ENCODE assay signal across 27 mouse cellular contexts in the genomic region with DNA sequence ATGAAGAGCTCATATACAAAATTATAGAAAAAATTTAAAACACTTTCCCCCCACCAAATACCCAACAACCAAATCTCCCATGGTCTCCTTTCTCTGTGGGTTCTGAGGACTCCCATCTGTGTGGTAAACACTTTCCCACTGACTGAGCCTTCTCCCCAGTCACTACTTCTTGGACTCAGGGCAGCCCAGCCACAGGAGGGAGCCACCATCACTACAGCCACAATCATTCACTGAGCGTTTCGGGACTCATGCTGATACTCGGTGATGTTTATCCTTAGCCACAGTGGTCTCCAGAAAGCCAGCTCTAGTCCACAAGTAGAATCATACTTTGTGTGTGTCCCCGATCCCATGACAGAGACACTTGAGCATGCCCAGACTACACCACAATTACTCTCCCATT. TPM values are rescaled to one million over a fixed set of nuclear protein-coding genes. Genes with fewer than 3 reads are reported as not detected.
"Had no signal": no experiment of that assay in that cellular context is flagged by ENCODE, and none has a peak within 500 bp of the region (broad histone marks: within the 10 kb centered on the region; RNA-seq: fewer than 3 reads in every experiment).

No protein-coding gene starts in this region.

- H3K4me3 ChIP-seq: midbrain, embryonic 10.5 days; midbrain, embryonic 12.5 days; myocyte; neural tube, embryonic 13.5 days; neural tube, embryonic 15.5 days had no signal

- H3K27ac ChIP-seq: midbrain, embryonic 10.5 days; midbrain, embryonic 12.5 days; neural tube, embryonic 13.5 days; neural tube, embryonic 15.5 days had no signal

- H3K36me3 ChIP-seq: midbrain, embryonic 10.5 days; midbrain, embryonic 12.5 days; neural tube, embryonic 13.5 days; neural tube, embryonic 15.5 days had no signal

- H3K9me3 ChIP-seq: midbrain, embryonic 10.5 days; midbrain, embryonic 12.5 days; neural tube, embryonic 15.5 days had no signal

- H3K27me3 ChIP-seq: midbrain, embryonic 12.5 days; neural tube, embryonic 13.5 days; neural tube, embryonic 15.5 days had no signal

- DNase-seq: lung, adult 18-20 months; lung, embryonic 14.5 days; lung, postnatal 10 days; lung, postnatal 4 days; midbrain, embryonic 14.5 days; retina, postnatal 1 day; right cerebral cortex, adult 18-20 months; right cerebral cortex, postnatal 25 days; right cerebral cortex, postnatal 4 days; spleen, adult 18-20 months; thymus, adult 18-20 months; thymus, postnatal 14 days; thymus, postnatal 36 days had no signal

RNA-seq across cellular contexts. Expression of a gene that starts 14.9 kb away (rescaled TPM):
- total RNA-seq: megakaryocyte, adult 5-6 weeks had no signal
- polyA plus RNA-seq: lung, embryonic 14.5 days; lung, embryonic 16.5 days; midbrain, embryonic 10.5 days; midbrain, embryonic 12.5 days; midbrain, embryonic 14.5 days; midbrain, embryonic 16.5 days; myocyte; neural tube, embryonic 11.5 days; neural tube, embryonic 13.5 days; neural tube, embryonic 15.5 days; small intestine, adult 2 months; stomach, embryonic 14.5 days; stomach, embryonic 16.5 days; thymus, postnatal 0 days had no signal

RNA-seq across cellular contexts. Expression of a gene that starts 22.4 kb away (rescaled TPM):
- total RNA-seq: megakaryocyte, adult 5-6 weeks; megakaryocyte-erythroid progenitor cell, adult 5-6 weeks had no signal
- polyA plus RNA-seq: lung, embryonic 14.5 days; lung, embryonic 16.5 days; midbrain, embryonic 10.5 days; midbrain, embryonic 12.5 days; midbrain, embryonic 14.5 days; myocyte; neural tube, embryonic 11.5 days; neural tube, embryonic 13.5 days; small intestine, adult 2 months; thymus, postnatal 0 days had no signal

RNA-seq across cellular contexts. Expression of a gene that starts 47.7 kb away (rescaled TPM):
- total RNA-seq: megakaryocyte, adult 5-6 weeks; megakaryocyte-erythroid progenitor cell, adult 5-6 weeks had no signal
- polyA plus RNA-seq: lung, embryonic 14.5 days; lung, embryonic 16.5 days; midbrain, embryonic 10.5 days; midbrain, embryonic 12.5 days; midbrain, embryonic 14.5 days; myocyte; neural tube, embryonic 11.5 days; neural tube, embryonic 13.5 days; neural tube, embryonic 15.5 days; small intestine, adult 2 months; stomach, embryonic 14.5 days; stomach, embryonic 16.5 days; thymus, postnatal 0 days had no signal
